ENCODE assay signal across 8 mouse cellular contexts in genomic region chr12:85824438-85825264, GRCm38 (mm10). TPM values are rescaled to one million over a fixed set of nuclear protein-coding genes. Genes with fewer than 3 reads are reported as not detected.
DNase-seq lines count a peak whose midpoint lies in the region; ATAC-seq lines count a peak whose summit lies in the region.

Gene Erg28, minus strand, starts transcription at chr12:85824550.
Gene Ttll5, plus strand, starts transcription at chr12:85824659.

- DNase-seq in c-Kit-negative CD71-positive TER-119-positive erythroid progenitor cells, embryonic 14.5 days (ENCODE audit: low read depth, low spot score): peak; percentile 96
- peak; percentile 95 for DNase-seq in fibroblast of lung, adult 2 months (ENCODE audit: low read depth)
- DNase-seq in kidney, postnatal 14 days: peak; percentile 96
- DNase-seq in liver, embryonic 13.5 days: peak; percentile 90
- peak; percentile 96 for DNase-seq in neural tube, embryonic 10.5 days (ENCODE audit: extremely low spot score, low spot score)

- peak within 1 kb of the TSS; percentile 93 for H3K4me2 ChIP-seq in heart, embryonic 14.5 days (ENCODE audit: low read length)
- peak within 1 kb of the TSS; percentile 83 for H3K4me2 ChIP-seq in liver, embryonic 13.5 days
- peak within 1 kb of the TSS; percentile 93 for H3K4me2 ChIP-seq in stomach, embryonic 16.5 days (ENCODE audit: low read depth, low read length)

- ATAC-seq in CD4-positive, CD25-positive, alpha-beta regulatory T cell, adult 4 months: peak; percentile 90
- ATAC-seq in heart, embryonic 14.5 days (ENCODE audit: insufficient number of reproducible peaks, insufficient read depth, low FRiP score, low read depth): peak; percentile 94
- peak; percentile 97 for ATAC-seq in liver, embryonic 13.5 days (ENCODE audit: low read depth)
- peak; percentile 97 for ATAC-seq in stomach, embryonic 16.5 days (ENCODE audit: insufficient read depth, low FRiP score)

- peak within 1 kb of the TSS; percentile 71 to 93 for H3K4me3 ChIP-seq in heart, embryonic 14.5 days (ENCODE audit: control insufficient read depth in 1 of 2, insufficient read depth in 1 of 2, low read depth in 1 of 2, low read length in 2 of 2)
- peak within 1 kb of the TSS; percentile 80 for H3K4me3 ChIP-seq in liver, embryonic 13.5 days (replicated peaks)
- peak within 1 kb of the TSS; percentile 83 for H3K4me3 ChIP-seq in stomach, embryonic 16.5 days (replicated peaks; ENCODE audit: low read length)

- H3K36me3 ChIP-seq in heart, embryonic 14.5 days (ENCODE audit: control insufficient read depth, insufficient read depth, low read length): peaks cover 35% of the 10 kb centered on the region
- H3K36me3 ChIP-seq in liver, embryonic 13.5 days: peaks cover 43% of the 10 kb centered on the region
- H3K36me3 ChIP-seq in stomach, embryonic 16.5 days (ENCODE audit: control insufficient read depth, insufficient read depth, low read length): peaks cover 3% of the 10 kb centered on the region; the same call in 1 of the 2 replicates

- under 1% methylated on average over 67 of the region's 67 CpGs for WGBS in heart, embryonic 14.5 days
- WGBS in liver, embryonic 13.5 days (ENCODE audit: insufficient replicate concordance): under 1% methylated on average over 67 of the region's 67 CpGs
- WGBS in stomach, embryonic 16.5 days: under 1% methylated on average over 67 of the region's 67 CpGs

- no peaks in the 10 kb centered on the region for H3K9me3 ChIP-seq in heart, embryonic 14.5 days (ENCODE audit: control insufficient read depth, low read length)
- no peaks in the 10 kb centered on the region for H3K9me3 ChIP-seq in liver, embryonic 13.5 days (replicated peaks)
- H3K9me3 ChIP-seq in stomach, embryonic 16.5 days (replicated peaks; ENCODE audit: control insufficient read depth, low read length): no peaks in the 10 kb centered on the region

- H3K27me3 ChIP-seq in heart, embryonic 14.5 days (ENCODE audit: control insufficient read depth, insufficient read depth, low read length): no peaks in the 10 kb centered on the region
- no peaks in the 10 kb centered on the region for H3K27me3 ChIP-seq in liver, embryonic 13.5 days
- H3K27me3 ChIP-seq in stomach, embryonic 16.5 days (ENCODE audit: control insufficient read depth, insufficient read depth, low read length): no peaks in the 10 kb centered on the region

- H3K9ac ChIP-seq in heart, embryonic 14.5 days (ENCODE audit: low read length): peak within 1 kb of the TSS; percentile 83
- peak within 1 kb of the TSS; percentile 85 for H3K9ac ChIP-seq in liver, embryonic 13.5 days
- H3K9ac ChIP-seq in stomach, embryonic 16.5 days (ENCODE audit: low read length): peak within 1 kb of the TSS; percentile 84

- H3K27ac ChIP-seq in heart, embryonic 14.5 days (replicated peaks in 1 of 2; ENCODE audit: control insufficient read depth in 1 of 2, insufficient read depth in 1 of 2, low read depth in 2 of 2, low read length in 2 of 2): peak within 1 kb of the TSS; percentile 98 to 99
- peak within 1 kb of the TSS; percentile 96 for H3K27ac ChIP-seq in liver, embryonic 13.5 days
- peak within 1 kb of the TSS; percentile 99 for H3K27ac ChIP-seq in stomach, embryonic 16.5 days (ENCODE audit: low read length)

- peaks cover 6 to 24% of the 10 kb centered on the region in 2 experiments for H3K4me1 ChIP-seq in heart, embryonic 14.5 days (ENCODE audit: control insufficient read depth in 2 of 2, insufficient read depth in 2 of 2, low read length in 2 of 2)
- H3K4me1 ChIP-seq in liver, embryonic 13.5 days (replicated peaks): peaks cover 35% of the 10 kb centered on the region
- H3K4me1 ChIP-seq in stomach, embryonic 16.5 days (ENCODE audit: control insufficient read depth, insufficient read depth, low read length): peaks cover 13% of the 10 kb centered on the region

RNA-seq across cellular contexts. Expression of gene Erg28, which starts in this region (rescaled TPM):
- 100 to 1,000 TPM; 140 to 169 TPM for polyA plus RNA-seq in CD4-positive, CD25-positive, alpha-beta regulatory T cell, adult 4 months (2017; shearing (Covaris generic))
- 58.1 and 59.3 TPM in 2 replicates for polyA plus RNA-seq in heart, embryonic 14.5 days (2014; fragmentation: Nextera tagmentation; extraction: Ambion mirVana)
- polyA plus RNA-seq in liver, embryonic 13.5 days (2015; fragmentation: Nextera tagmentation; extraction: Ambion mirVana): 93.5 and 115 TPM in 2 replicates
- polyA plus RNA-seq in stomach, embryonic 16.5 days (2015; fragmentation: Nextera tagmentation; extraction: Ambion mirVana): 123 and 132 TPM in 2 replicates

RNA-seq across cellular contexts. Expression of gene Ttll5, which starts in this region (rescaled TPM):
- polyA plus RNA-seq in CD4-positive, CD25-positive, alpha-beta regulatory T cell, adult 4 months (2017; shearing (Covaris generic)): 10 to 100 TPM in 1 of 2 experiments, 1 to 10 TPM in 1; 8.3 to 11.0 TPM
- 17.1 and 18.5 TPM in 2 replicates for polyA plus RNA-seq in heart, embryonic 14.5 days (2014; fragmentation: Nextera tagmentation; extraction: Ambion mirVana)
- polyA plus RNA-seq in liver, embryonic 13.5 days (2015; fragmentation: Nextera tagmentation; extraction: Ambion mirVana): 5.0 and 6.4 TPM in 2 replicates
- 9.3 and 11.4 TPM in 2 replicates for polyA plus RNA-seq in stomach, embryonic 16.5 days (2015; fragmentation: Nextera tagmentation; extraction: Ambion mirVana)

Comparison
In these comparisons a context has a peak if more than half of its experiments do, and no peak if none do; other contexts are left out.
1. Peak in every context shown above with its lines: DNase-seq, ATAC-seq, H3K4me3 ChIP-seq and H3K27ac ChIP-seq.